Mouse (Mus musculus): Measurements from ENCODE around the gene Zfp330. TPM values are rescaled to one million over a fixed set of nuclear protein-coding genes. Genes with fewer than 3 reads are reported as not detected.
A peak's percentile ranks its signal among the peaks of the same experiment; 100 is the strongest.

Zfp330 gene
- polyA plus RNA-seq, 1 experiment from 2014 or later, result 64.6 TPM

DNA sequence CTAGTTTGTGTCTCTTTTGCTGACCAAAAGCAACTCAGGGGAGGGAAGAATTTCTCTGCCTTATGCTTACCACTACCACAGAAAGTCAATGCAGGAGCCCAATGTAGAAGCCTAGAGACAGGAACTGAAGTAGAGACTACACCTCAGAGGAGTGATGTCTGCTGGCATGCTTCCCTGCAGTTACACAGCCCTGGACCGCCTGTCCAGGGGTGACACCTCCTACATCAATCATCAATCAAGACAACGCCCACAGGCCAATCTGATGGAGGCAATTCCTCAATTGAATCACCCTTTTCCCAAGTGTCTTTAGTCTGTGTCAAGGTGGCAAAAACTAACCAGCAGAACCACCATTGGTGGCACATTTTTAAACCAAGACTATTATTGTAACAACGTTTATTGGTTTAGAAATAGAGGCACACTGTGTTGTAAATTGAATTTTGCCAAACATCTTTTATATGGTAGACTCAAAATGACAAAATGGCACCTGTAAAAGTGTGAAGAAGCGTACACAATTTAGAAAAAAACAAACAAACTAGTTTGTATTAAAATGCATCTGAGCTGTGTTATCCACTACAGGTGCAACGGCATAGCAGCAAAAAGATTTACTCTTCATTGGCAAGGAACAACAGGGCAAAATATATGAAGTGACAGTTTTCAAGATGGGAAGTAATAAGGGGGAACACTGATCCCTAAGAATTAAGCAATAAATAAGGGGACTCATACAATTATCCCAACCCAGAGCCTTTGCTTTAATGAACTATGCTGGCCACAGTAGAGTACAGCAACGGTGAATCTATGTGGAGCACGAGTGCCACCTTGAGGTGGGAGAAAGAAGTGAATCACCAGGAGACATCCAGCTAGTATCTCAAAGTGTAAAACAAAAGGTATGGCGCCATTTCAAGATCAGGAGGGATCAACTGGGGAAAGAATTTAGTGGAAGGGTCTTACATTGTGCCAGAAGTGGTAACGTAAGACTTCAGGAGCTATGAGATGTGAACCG, 29.8 kb downstream of the Zfp330 start:
- no peaks in the 10 kb centered on the region for H3K9me3 ChIP-seq (ENCODE audit: control insufficient read depth, low read length)
- no peak overlapping the region for H3K4me2 ChIP-seq
- WGBS, result 48% methylated on average over 10 of the region's 10 CpGs
- peak; percentile 36 for DNase-seq (ENCODE audit: low spot score)
- no peak overlapping the region for H3K4me3 ChIP-seq (ENCODE audit: low read depth, low read length)
- no peaks in the 10 kb centered on the region for H3K4me1 ChIP-seq (replicated peaks; ENCODE audit: control insufficient read depth, insufficient read depth, low read length)
- H3K27me3 ChIP-seq (replicated peaks; ENCODE audit: control insufficient read depth, insufficient read depth, low read length), result no peaks in the 10 kb centered on the region
- H3K27ac ChIP-seq (ENCODE audit: low read depth, low read length), result no peak overlapping the region
- no peaks in the 10 kb centered on the region for H3K36me3 ChIP-seq (ENCODE audit: control insufficient read depth, insufficient read depth, low read length)
- H3K9ac ChIP-seq (ENCODE audit: low read depth, low read length), result no peak overlapping the region
- no peak; the same call in 1 of the 2 replicates for ATAC-seq (replicated peaks; ENCODE audit: low FRiP score)

Other genes with a start within 250 kb of the Zfp330 start
- gene Rnf150, start 89.2 kb upstream of the Zfp330 start, polyA plus RNA-seq (2014; fragmentation: Nextera tagmentation; extraction: Ambion mirVana), result 0.18 and 0.44 TPM in 2 replicates